Mouse (Mus musculus) MEL (cell line): ENCODE results near the gene Brf1. TPM values are rescaled to one million over a fixed set of nuclear protein-coding genes. Genes with fewer than 3 reads are reported as not detected.

Source experiments
- BHLHE40 ChIP-seq: IDR thresholded peaks from 2 replicates; pipeline ENCODE4 v1.6.1; 2012; ENCODE audit warnings: low read depth, mild to moderate bottlenecking, inconsistent platforms, low read length, improper control_type of control experiment, borderline replicate concordance
- CHD2 ChIP-seq: IDR thresholded peaks from 2 replicates; pipeline ENCODE4 v1.6.1; 2011; ENCODE audit warnings: low read length, improper control_type of control experiment
- E2F4 ChIP-seq: IDR thresholded peaks from 2 replicates; pipeline ENCODE4 v1.6.1; 2011; ENCODE audit warnings: low read depth, low read length, improper control_type of control experiment, borderline replicate concordance
- EP300 ChIP-seq, 2 experiments: IDR thresholded peaks; 2 replicates each; pipeline ENCODE4 v1.6.1; 2011; ENCODE audit warnings: improper control_type of control experiment in 2 of 2, low read length in 2 of 2, low read depth in 1 of 2, mild to moderate bottlenecking in 1 of 2
- GABPA ChIP-seq: IDR thresholded peaks from 2 replicates; pipeline ENCODE4 v1.6.1; 2012; ENCODE audit warnings: low read depth, mild to moderate bottlenecking, inconsistent platforms, low read length, improper control_type of control experiment, moderate library complexity
- GATA1 ChIP-seq: IDR thresholded peaks from 2 replicates; pipeline ENCODE4 v1.6.1; 2011; ENCODE audit warnings: low read depth, low read length, improper control_type of control experiment
- KAT2A ChIP-seq: conservative IDR thresholded peaks from 2 replicates; pipeline ENCODE4 v1.6.1; 2012; ENCODE audit warnings: low read depth, low read length, improper control_type of control experiment, inconsistent platforms
- MAFK ChIP-seq: IDR thresholded peaks from 2 replicates; pipeline ENCODE4 v1.6.1; 2011; ENCODE audit warnings: low read depth, mild to moderate bottlenecking, low read length, improper control_type of control experiment, borderline replicate concordance
- MAX ChIP-seq: IDR thresholded peaks from 2 replicates; pipeline ENCODE4 v1.6.1; 2011; ENCODE audit warnings: low read length, improper control_type of control experiment
- MAZ ChIP-seq: IDR thresholded peaks from 2 replicates; pipeline ENCODE4 v1.6.1; 2012; ENCODE audit warnings: low read depth, mild to moderate bottlenecking, inconsistent platforms, low read length, improper control_type of control experiment
- MEF2A ChIP-seq: IDR thresholded peaks from 2 replicates; pipeline ENCODE4 v1.6.1; 2014; ENCODE audit warnings: low read depth, mild to moderate bottlenecking, inconsistent platforms, low read length, improper control_type of control experiment; ENCODE audit not compliant: poor library complexity, insufficient replicate concordance, severe bottlenecking; ENCODE audit errors: extremely low read depth
- MYB ChIP-seq: IDR thresholded peaks from 2 replicates; pipeline ENCODE4 v1.6.1; 2011; ENCODE audit warnings: mild to moderate bottlenecking, low read depth, low read length, improper control_type of control experiment
- MYC ChIP-seq: IDR thresholded peaks from 2 replicates; pipeline ENCODE4 v1.6.1; 2011; ENCODE audit warnings: low read depth, mild to moderate bottlenecking, low read length, improper control_type of control experiment, moderate library complexity
- NELFE ChIP-seq: IDR thresholded peaks from 2 replicates; pipeline ENCODE4 v1.6.1; 2011; ENCODE audit warnings: low read depth, low read length, improper control_type of control experiment
- POLR2AphosphoS2 ChIP-seq: IDR thresholded peaks from 2 replicates; pipeline ENCODE4 v1.6.1; 2011; ENCODE audit warnings: low read length, improper control_type of control experiment
- POLR2AphosphoS5 ChIP-seq: IDR thresholded peaks from 2 replicates; pipeline ENCODE4 v1.6.1; 2012; ENCODE audit warnings: low read depth, borderline replicate concordance, mild to moderate bottlenecking, inconsistent platforms, low read length, moderate library complexity, mixed read lengths
- RAD21 ChIP-seq: IDR thresholded peaks from 2 replicates; pipeline ENCODE4 v1.6.1; 2011; ENCODE audit warnings: mild to moderate bottlenecking, low read depth, low read length, improper control_type of control experiment
- SIN3A ChIP-seq: IDR thresholded peaks from 2 replicates; pipeline ENCODE4 v1.6.1; 2012; ENCODE audit warnings: low read length, improper control_type of control experiment, inconsistent platforms
- SMC3 ChIP-seq: IDR thresholded peaks from 2 replicates; pipeline ENCODE4 v1.6.1; 2011; ENCODE audit warnings: low read depth, low read length, improper control_type of control experiment
- TAL1 ChIP-seq: IDR thresholded peaks from 2 replicates; pipeline ENCODE4 v1.6.1; 2012; ENCODE audit warnings: mild to moderate bottlenecking, inconsistent platforms, low read length, moderate library complexity, mixed read lengths
- TBP ChIP-seq: IDR thresholded peaks from 2 replicates; pipeline ENCODE4 v1.8.0; 2011; ENCODE audit warnings: low read depth, low read length, improper control_type of control experiment
- UBTF ChIP-seq: IDR thresholded peaks from 2 replicates; pipeline ENCODE4 v1.6.1; 2012; ENCODE audit warnings: low read depth, mild to moderate bottlenecking, inconsistent platforms, low read length, improper control_type of control experiment, moderate library complexity, borderline replicate concordance; ENCODE audit not compliant: insufficient read depth
- USF1 ChIP-seq: IDR thresholded peaks from 2 replicates; pipeline ENCODE4 v1.6.1; 2014; ENCODE audit warnings: low read depth, mild to moderate bottlenecking, inconsistent platforms, low read length, improper control_type of control experiment, moderate library complexity
- USF2 ChIP-seq, 2 experiments: IDR thresholded peaks; 2 replicates each; pipeline ENCODE4 v1.6.1; 2011 to 2012; ENCODE audit warnings: improper control_type of control experiment in 2 of 2, low read length in 2 of 2, borderline replicate concordance in 1 of 2, inconsistent platforms in 1 of 2, low read depth in 1 of 2, mild to moderate bottlenecking in 1 of 2; ENCODE audit not compliant: insufficient read depth in 1 of 2
- ZKSCAN1 ChIP-seq: IDR thresholded peaks from 2 replicates; pipeline ENCODE4 v1.6.1; 2012; ENCODE audit warnings: low read depth, mild to moderate bottlenecking, inconsistent platforms, low read length, improper control_type of control experiment, moderate library complexity
- polyA plus RNA-seq, 2 experiments: library from polyadenylated mRNA; stranded (reverse) in 1 of 2; unstranded in 1 of 2; fragments of >175 nt in 1 of 2; fragments of >200 nt in 1 of 2; gene quantifications; 2 replicates each; pipeline versions ENCODE4 v1.2.1 to v1.2.4; 2012; ENCODE audit warnings: low replicate concordance in 2 of 2, low read depth in 1 of 2; ENCODE audit not compliant: insufficient read length in 2 of 2, insufficient read depth in 1 of 2, missing spikeins in 1 of 2
- total RNA-seq: library from RNA; depleted of rRNA; stranded (reverse); fragments of 300-350 nt; gene quantifications from 2 replicates; pipeline ENCODE4 v1.2.3, GENCODE M21; 2012

Gene Brf1
- total and polyA plus RNA-seq, 3 experiments = 105 to 159 TPM; not detected in 1

DNA sequence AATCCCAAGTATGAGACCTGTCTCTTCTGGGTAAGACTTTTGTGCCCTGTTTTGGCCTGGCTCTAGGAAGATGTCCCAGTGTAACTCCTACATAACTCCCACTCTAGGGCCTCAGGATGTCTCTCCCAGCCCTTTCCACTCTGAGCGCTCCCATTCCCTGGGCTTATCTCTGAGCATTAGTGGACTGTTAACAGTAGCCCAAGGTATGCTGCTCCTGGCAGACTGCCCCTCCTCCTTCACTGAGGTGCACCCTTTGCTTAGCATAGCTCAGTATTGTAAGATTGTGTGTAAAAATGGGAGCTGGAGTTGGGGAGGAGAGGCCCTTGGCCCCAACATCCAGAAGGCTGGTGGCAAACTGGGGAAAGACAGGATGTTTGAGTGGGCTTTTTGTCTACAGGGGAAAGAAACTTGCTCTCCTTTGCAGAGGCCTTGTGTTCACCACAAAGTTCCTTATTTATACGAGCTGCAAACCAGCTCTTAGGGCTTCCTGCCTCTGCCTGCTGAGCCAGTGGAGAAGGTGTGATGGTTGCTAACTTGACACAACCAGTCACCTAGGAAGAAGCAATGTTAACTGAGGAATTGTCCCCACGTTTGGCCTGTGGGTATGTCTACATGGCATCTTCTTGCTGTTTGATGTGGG is 47.5 kb downstream of the Brf1 start (continued):
- TF ChIP-seq E2F4 (no peak; the same call in 1 of the 2 replicates), SMC3 (no peak; the same call in 1 of the 2 replicates), SIN3A (peak; percentile 41; the same call in 1 of the 2 replicates), USF2 (IDR thresholded peaks at IDR 0.05; ENCODE audit: borderline replicate concordance in 1 of 2, insufficient read depth in 1 of 2, low read depth in 1 of 2, low read length in 2 of 2) (no peak), TAL1 (no peak), MAZ (no peak), MEF2A (no peak), MAFK (no peak), USF1 (no peak), EP300 (IDR thresholded peaks at IDR 0.05; ENCODE audit: low read depth in 1 of 2, low read length in 2 of 2) (peak; percentile 38 to 39; a peak in 2 of 4 replicates), POLR2AphosphoS5 (0 out of 2 replicates have a peak, but pooled peaks have one; percentile 5), UBTF (no peak), MYC (no peak), BHLHE40 (0 out of 2 replicates have a peak, but pooled peaks have one; percentile 4), POLR2AphosphoS2 (peak; percentile 73), GABPA (no peak), GATA1 (peak; percentile 50; the same call in 1 of the 2 replicates), MYB (peak; percentile 58; the same call in 1 of the 2 replicates), ZKSCAN1 (peak; percentile 50; the same call in 1 of the 2 replicates), CHD2 (no peak; the same call in 1 of the 2 replicates), RAD21 (no peak), KAT2A (no peak), NELFE (0 out of 2 replicates have a peak, but pooled peaks have one; percentile 25), TBP (no peak), MAX (0 out of 2 replicates have a peak, but pooled peaks have one; percentile 27)
